Mouse (Mus musculus) heart, embryonic 13.5 days (tissue): ENCODE results near the gene Atp12a. TPM values are rescaled to one million over a fixed set of nuclear protein-coding genes. Genes with fewer than 3 reads are reported as not detected.

Source experiments
- ATAC-seq: fragments of 200-750 bp; cut with Nextera tagmentation; 2 replicates; pipeline ENCODE4 v1.8.0; 2017; ENCODE audit warnings: moderate TSS enrichment; ENCODE audit not compliant: insufficient number of reproducible peaks, low FRiP score, low TSS enrichment; ENCODE audit errors: extremely low read depth
- H3K27ac ChIP-seq: fragments of 300-500 bp; sonication (generic); replicated peaks from 2 replicates; pipeline ENCODE4 v1.5.1; 2015; ENCODE audit warnings: moderate library complexity, mild to moderate bottlenecking, inconsistent platforms
- H3K27me3 ChIP-seq: fragments of 300-500 bp; sonication (generic); replicated peaks from 2 replicates; pipeline ENCODE4 v1.6.1; 2015; ENCODE audit warnings: mild to moderate bottlenecking, inconsistent platforms
- H3K36me3 ChIP-seq: fragments of 300-500 bp; sonication (generic); 2 replicates; pipeline ENCODE4 v1.6.1; 2015; ENCODE audit warnings: mild to moderate bottlenecking, inconsistent platforms
- H3K4me1 ChIP-seq: fragments of 300-500 bp; sonication (generic); 2 replicates; pipeline ENCODE4 v1.6.1; 2015; ENCODE audit warnings: inconsistent platforms
- H3K4me2 ChIP-seq: fragments of 300-500 bp; sonication (generic); 2 replicates; pipeline ENCODE4 v1.6.1; 2015; ENCODE audit warnings: inconsistent platforms, mild to moderate bottlenecking, moderate library complexity
- H3K4me3 ChIP-seq: fragments of 300-500 bp; sonication (generic); 2 replicates; pipeline ENCODE4 v1.5.1; 2015; ENCODE audit warnings: moderate library complexity, mild to moderate bottlenecking, inconsistent platforms
- H3K9ac ChIP-seq: fragments of 300-500 bp; sonication (generic); 2 replicates; pipeline ENCODE4 v1.6.1; 2015; ENCODE audit warnings: inconsistent platforms, mild to moderate bottlenecking, moderate library complexity
- H3K9me3 ChIP-seq: fragments of 300-500 bp; sonication (generic); 2 replicates; pipeline ENCODE4 v1.6.1; 2016; ENCODE audit warnings: inconsistent platforms
- WGBS: fragments of 180-500 bp; shearing (Covaris S2); methylation state at CpG from one replicate; pipeline ENCODE4 v1.1.7; 2015; ENCODE audit warnings: mixed read lengths; 5-methylcytosine and 5-hydroxymethylcytosine counted together
- polyA plus RNA-seq: library from polyadenylated mRNA; unstranded; fragments of >200 nt; fragmentation: Nextera tagmentation; extraction: Ambion mirVana; gene quantifications from 2 replicates; pipeline ENCODE4 v1.2.1, GENCODE M21; 2015

Gene Atp12a
- polyA plus RNA-seq, 1 experiment from 2014 or later, result 0.04 TPM

GRCm38 (mm10) chr14:56379336-56379735 is 14.5 kb downstream of the Atp12a start:
- Histone ChIP-seq H3K9me3 (no peaks in the 10 kb centered on the region), H3K4me2 (no peak overlapping the region), H3K36me3 (no peaks in the 10 kb centered on the region), H3K27me3 (no peaks in the 10 kb centered on the region), H3K9ac (no peak overlapping the region), H3K4me3 (no peak overlapping the region), H3K27ac (no peak overlapping the region), H3K4me1 (peaks cover 8% of the 10 kb centered on the region)
- 45% methylated on average over 9 of the region's 9 CpGs for WGBS
- ATAC-seq, result no peak

- ATAC-seq, result no peak
Measured at GRCm38 (mm10) chr14:56382366-56382765, 17.5 kb downstream of the Atp12a start.

GRCm38 (mm10) chr14:56390247-56390646 is 25.4 kb downstream of the Atp12a start:
- 47% methylated on average over 3 of the region's 3 CpGs for WGBS
- no peak overlapping the region for H3K4me3 ChIP-seq
- peaks cover 11% of the 10 kb centered on the region for H3K4me1 ChIP-seq
- H3K27me3 ChIP-seq, result no peaks in the 10 kb centered on the region
- no peak overlapping the region for H3K4me2 ChIP-seq
- no peak overlapping the region for H3K9ac ChIP-seq
- H3K36me3 ChIP-seq, result no peaks in the 10 kb centered on the region
- H3K9me3 ChIP-seq, result no peaks in the 10 kb centered on the region
- no peak for ATAC-seq
- no peak overlapping the region for H3K27ac ChIP-seq

More at GRCm38 (mm10) chr14:56382366-56382765, 17.5 kb downstream of the Atp12a start:
- H3K9me3 ChIP-seq, result no peaks in the 10 kb centered on the region
- no peak overlapping the region for H3K27ac ChIP-seq
- H3K27me3 ChIP-seq, result no peaks in the 10 kb centered on the region
- H3K36me3 ChIP-seq, result no peaks in the 10 kb centered on the region
- H3K4me3 ChIP-seq, result no peak overlapping the region
- 72% methylated on average over 4 of the region's 4 CpGs for WGBS
- H3K9ac ChIP-seq, result no peak overlapping the region
- no peak overlapping the region for H3K4me2 ChIP-seq
- H3K4me1 ChIP-seq, result peaks cover 8% of the 10 kb centered on the region

- no peak for ATAC-seq
- Histone ChIP-seq H3K27ac (0 out of 2 replicates have a peak overlapping the region, but pooled peaks have one; percentile 5), H3K36me3 (no peaks in the 10 kb centered on the region), H3K4me1 (peaks cover 11% of the 10 kb centered on the region), H3K4me3 (no peak overlapping the region), H3K9me3 (no peaks in the 10 kb centered on the region), H3K9ac (no peak overlapping the region), H3K27me3 (no peaks in the 10 kb centered on the region), H3K4me2 (no peak overlapping the region)
- 4% methylated on average over 2 of the region's 2 CpGs for WGBS
Measured at GRCm38 (mm10) chr14:56393704-56394312, 28.9 kb downstream of the Atp12a start.

- H3K4me1 ChIP-seq, result peaks cover 11% of the 10 kb centered on the region
- no peak overlapping the region for H3K9ac ChIP-seq
- no peak overlapping the region for H3K4me3 ChIP-seq
- H3K4me2 ChIP-seq, result no peak overlapping the region
- ATAC-seq, result no peak
- H3K27ac ChIP-seq, result no peak overlapping the region
- H3K36me3 ChIP-seq, result no peaks in the 10 kb centered on the region
- H3K9me3 ChIP-seq, result peaks cover 3% of the 10 kb centered on the region; the same call in 1 of the 2 replicates
- no peaks in the 10 kb centered on the region for H3K27me3 ChIP-seq
Measured at GRCm38 (mm10) chr14:56398001-56398400, 33.1 kb downstream of the Atp12a start.

- Histone ChIP-seq H3K9ac (no peak within 1 kb of the TSS), H3K27me3 (no peaks in the 10 kb centered on the region), H3K4me1 (no peaks in the 10 kb centered on the region), H3K4me3 (peak within 1 kb of the TSS; percentile 41), H3K9me3 (peaks cover 3% of the 10 kb centered on the region; the same call in 1 of the 2 replicates), H3K36me3 (no peaks in the 10 kb centered on the region), H3K4me2 (peak within 1 kb of the TSS; percentile 57), H3K27ac (no peak within 1 kb of the TSS)
- 59% methylated on average over 34 of the region's 34 CpGs for WGBS
- ATAC-seq, result no peak
Measured at GRCm38 (mm10) chr14:56402311-56403071, 37.6 kb downstream of the Atp12a start, which contains the start of gene Rnf17. Gene Rnf17, plus strand, starts transcription at chr14:56402581.

- no peaks in the 10 kb centered on the region for H3K4me1 ChIP-seq
- WGBS, result 95% methylated on average over 2 of the region's 2 CpGs
- no peaks in the 10 kb centered on the region for H3K27me3 ChIP-seq
- H3K4me3 ChIP-seq, result peak overlapping the region; percentile 41
- no peak for ATAC-seq
- H3K9ac ChIP-seq, result no peak overlapping the region
- peaks cover 3% of the 10 kb centered on the region; the same call in 1 of the 2 replicates for H3K9me3 ChIP-seq
- H3K4me2 ChIP-seq, result peak overlapping the region; percentile 57
- no peak overlapping the region for H3K27ac ChIP-seq
- no peaks in the 10 kb centered on the region for H3K36me3 ChIP-seq
Measured at GRCm38 (mm10) chr14:56403072-56403375, 38.2 kb downstream of the Atp12a start.

Other genes with a start within 250 kb of the Atp12a start
- not detected in 2 replicates for gene Gzme, start 244.4 kb upstream of the Atp12a start, polyA plus RNA-seq
- not detected in 2 replicates for gene Gzmd, start 232.5 kb upstream of the Atp12a start, polyA plus RNA-seq
- gene Gzmg, start 205.5 kb upstream of the Atp12a start, polyA plus RNA-seq, result not detected in 2 replicates
- not detected in 2 replicates for gene Gzmn, start 190.5 kb upstream of the Atp12a start, polyA plus RNA-seq
- gene Gzmf, start 153.7 kb upstream of the Atp12a start, polyA plus RNA-seq, result not detected in 2 replicates
- gene Gzmc, start 130.4 kb upstream of the Atp12a start, polyA plus RNA-seq, result not detected in 2 replicates
- 0.23 TPM in 1 of 2 replicates, not detected in the other for gene Gzmb, start 102.8 kb upstream of the Atp12a start, polyA plus RNA-seq
- gene Rnf17, start 37.5 kb downstream of the Atp12a start, polyA plus RNA-seq, result 2.4 and 3.3 TPM in 2 replicates
- 7.2 and 7.8 TPM in 2 replicates for gene Cenpj, start 210.4 kb downstream of the Atp12a start, polyA plus RNA-seq
- gene Parp4, start 210.6 kb downstream of the Atp12a start, polyA plus RNA-seq, result 7.8 and 8.3 TPM in 2 replicates